Mouse (Mus musculus): Measurements from ENCODE around the gene Tmem164.

- TF ChIP-seq CTCF (conservative IDR thresholded peaks at IDR 0.05; ENCODE audit: insufficient read depth, insufficient read length, low read depth, low read length) (no peak), POLR2A (IDR thresholded peaks at IDR 0.05; ENCODE audit: low read depth, low read length) (no peak)
These were observed 16.3 kb upstream of the Tmem164 start for GRCm38 (mm10) chrX:142664704-142665422.

All from kidney, adult 2 months (tissue).